Mouse (Mus musculus): ENCODE measurements at regions not wholly inside any gene's neighbourhood (a gene's known extent, or its start where the extent isn't known, plus 50 kb on each side); places are given as distances from the start of the nearest gene placed in this dataset.

DNA sequence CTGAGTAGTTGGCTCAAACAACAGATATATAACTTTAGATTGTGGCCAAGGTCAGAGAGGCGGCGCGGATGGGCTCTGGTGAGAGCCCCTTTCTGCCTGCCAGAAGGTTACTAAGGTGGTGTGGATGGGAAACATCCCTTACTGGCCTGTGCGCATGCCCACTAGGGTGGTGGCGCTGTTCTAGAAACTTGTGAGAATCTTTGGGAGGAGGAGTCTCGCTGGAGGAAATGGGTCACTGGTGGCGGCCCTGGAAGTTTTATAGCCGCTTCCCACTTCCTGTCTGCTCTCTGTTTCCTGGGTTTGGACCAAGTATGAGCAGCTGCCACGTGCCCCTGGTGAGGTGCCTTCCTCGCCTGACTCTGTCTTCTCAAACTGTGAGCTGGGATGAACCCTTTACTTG is 285.0 kb upstream of the Tbx3 start:
- TF ChIP-seq EP300 (IDR thresholded peaks at IDR 0.05; ENCODE audit: low read depth): no peak
- TF ChIP-seq CTCF (IDR thresholded peaks at IDR 0.05; ENCODE audit: low read depth): no peak
